Mouse (Mus musculus) splenic B cell, adult 2 months (primary cell): Measurements from ENCODE around the gene Kdm2b.

Experiments
- DNase-seq: peaks from one replicate; pipeline ENCODE4 v3.0.0-alpha.2; 2011; ENCODE audit warnings: low read depth, low spot score
- H3K27me3 ChIP-seq: 2 replicates; pipeline ENCODE4 v1.6.1; 2012; ENCODE audit warnings: mild to moderate bottlenecking, low read length, moderate library complexity, mixed read lengths; ENCODE audit not compliant: control insufficient read depth, poor library complexity, insufficient read depth, severe bottlenecking
- H3K36me3 ChIP-seq: 2 replicates; pipeline ENCODE4 v1.6.1; 2012; ENCODE audit warnings: mild to moderate bottlenecking, low read length, moderate library complexity, mixed read lengths; ENCODE audit not compliant: control insufficient read depth, poor library complexity, insufficient read depth, severe bottlenecking

Kdm2b gene

DNA sequence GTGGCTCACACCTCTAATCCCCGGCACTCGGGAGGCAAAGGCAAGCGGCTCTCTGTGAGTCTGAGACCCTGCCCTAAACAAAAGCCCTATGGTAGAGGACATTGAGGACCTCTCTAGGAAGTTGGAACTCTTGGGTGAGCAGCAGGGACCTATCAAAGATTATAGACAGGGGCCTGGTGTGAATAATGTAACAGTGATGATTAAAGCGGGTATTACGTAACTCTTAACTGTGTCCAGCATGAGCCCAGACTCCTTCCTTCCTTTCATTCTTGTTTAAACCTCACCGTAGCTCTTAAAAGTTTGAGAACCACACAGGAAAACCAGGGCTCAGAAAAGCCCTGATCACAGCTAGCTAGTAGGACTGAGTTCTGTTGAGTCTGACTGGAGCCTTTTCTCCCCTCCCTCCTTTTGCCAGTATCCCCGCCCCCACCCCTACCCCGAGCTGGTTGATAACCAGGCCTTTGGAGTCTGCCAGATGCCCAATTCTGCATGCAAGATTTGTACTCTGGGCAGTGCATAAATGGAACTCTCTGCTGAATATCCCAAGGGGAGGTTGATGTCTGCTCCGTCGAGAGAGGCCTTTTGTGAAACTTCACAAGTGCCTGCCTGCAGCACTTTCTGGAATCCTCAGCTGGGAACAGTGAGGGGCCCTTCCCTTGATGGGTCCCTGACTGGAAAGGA is 29.9 kb upstream of the Kdm2b start:
- DNase-seq = no peak
- Histone ChIP-seq H3K36me3 (no peaks in the 10 kb centered on the region; the same call in 1 of the 2 replicates), H3K27me3 (no peaks in the 10 kb centered on the region)

DNA sequence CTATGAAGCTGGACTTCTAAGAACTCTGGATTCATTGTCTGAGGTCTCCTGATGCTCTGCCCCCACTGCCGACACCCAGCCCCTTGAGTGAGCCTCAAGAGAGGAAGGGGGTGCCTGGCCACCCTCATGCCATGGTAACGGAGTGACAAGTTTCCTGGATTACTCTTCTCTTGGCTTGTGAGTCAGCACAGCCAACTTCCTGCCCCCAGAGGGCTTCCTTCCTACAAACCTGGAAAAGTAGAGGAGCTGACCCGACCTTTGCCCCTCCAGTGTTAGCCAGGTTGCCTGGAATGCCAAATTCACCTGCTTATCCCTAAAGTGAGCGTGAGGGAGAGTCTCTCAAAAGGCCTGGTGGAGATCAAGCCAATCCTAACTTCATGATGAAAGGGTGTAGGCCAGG is 27.9 kb upstream of the Kdm2b start:
- H3K27me3 ChIP-seq = no peaks in the 10 kb centered on the region
- no peak for DNase-seq
- H3K36me3 ChIP-seq = no peaks in the 10 kb centered on the region; the same call in 1 of the 2 replicates

DNA sequence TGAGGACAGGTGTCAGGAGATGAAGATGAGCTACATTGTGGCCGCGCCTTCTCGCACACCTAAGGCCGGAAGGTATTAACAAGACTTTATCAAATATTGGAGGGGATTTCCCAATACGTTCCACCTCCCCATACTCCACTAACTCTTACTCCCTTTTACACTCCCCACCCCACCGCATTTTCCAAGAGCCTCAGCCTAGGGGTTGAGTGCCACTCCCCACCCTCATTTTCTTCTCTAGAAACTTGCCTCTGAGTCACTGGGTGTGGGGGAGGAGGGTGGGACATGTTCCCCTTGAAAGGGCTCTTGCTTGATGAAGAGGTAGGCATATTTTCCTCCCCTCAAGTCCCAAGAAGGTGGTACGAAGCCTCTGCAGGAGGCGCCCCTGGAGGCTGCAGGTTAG is 26.3 kb upstream of the Kdm2b start:
- DNase-seq = peak; percentile 74

DNA sequence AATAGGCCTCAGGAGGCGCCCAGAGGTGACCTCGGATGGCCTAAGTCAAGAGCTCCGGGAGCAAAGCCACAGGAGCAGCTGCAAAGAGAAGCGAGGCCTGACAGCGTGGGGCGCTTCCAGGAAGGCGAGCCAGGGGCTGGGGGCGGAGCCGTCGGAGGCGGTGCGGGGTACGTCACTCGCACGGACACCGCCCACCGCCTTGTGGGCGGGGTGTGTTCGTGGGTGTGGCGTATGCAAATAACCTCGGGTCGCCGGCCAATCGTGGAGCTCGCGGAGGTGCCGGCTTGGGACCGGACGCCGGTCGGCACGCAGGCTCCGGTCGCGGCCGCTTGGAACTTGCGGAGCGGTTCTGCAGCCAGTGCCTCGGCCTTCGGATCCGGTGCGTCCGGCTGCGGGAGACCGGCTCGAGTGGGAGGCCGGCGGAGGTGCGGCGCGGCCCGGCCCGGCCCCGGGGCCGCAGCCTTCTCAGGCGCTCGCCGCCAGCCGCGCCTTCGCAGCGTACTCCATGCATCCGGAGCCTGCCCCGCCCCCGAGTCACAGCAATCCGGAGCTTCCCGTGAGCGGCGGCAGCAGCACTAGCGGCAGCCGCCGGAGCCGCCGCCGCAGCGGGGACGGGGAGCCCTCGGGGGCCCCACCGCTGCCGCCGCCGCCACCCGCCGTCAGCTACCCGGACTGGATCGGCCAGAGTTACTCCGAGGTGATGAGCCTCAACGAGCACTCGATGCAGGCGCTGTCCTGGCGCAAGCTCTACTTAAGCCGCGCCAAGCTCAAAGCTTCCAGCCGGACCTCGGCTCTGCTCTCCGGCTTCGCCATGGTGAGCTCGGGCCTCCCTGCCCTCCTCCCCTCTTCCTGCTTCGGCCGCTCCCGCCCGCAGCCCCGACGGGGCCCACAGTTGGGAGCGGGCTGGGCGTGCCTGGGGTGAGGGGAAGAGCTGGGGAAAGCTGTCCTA is 25.4 kb upstream of the Kdm2b start, which contains the start of gene Orai1:
Gene Orai1, plus strand, starts transcription at position 322 of the 949 bp plus-strand sequence.
- H3K36me3 ChIP-seq = no peaks in the 10 kb centered on the region; the same call in 1 of the 2 replicates
- H3K27me3 ChIP-seq = no peaks in the 10 kb centered on the region
- peak; percentile 98 for DNase-seq

More for the DNA sequence above, 26.3 kb upstream of the Kdm2b start:
- Histone ChIP-seq H3K36me3 (no peaks in the 10 kb centered on the region; the same call in 1 of the 2 replicates), H3K27me3 (no peaks in the 10 kb centered on the region)

DNA sequence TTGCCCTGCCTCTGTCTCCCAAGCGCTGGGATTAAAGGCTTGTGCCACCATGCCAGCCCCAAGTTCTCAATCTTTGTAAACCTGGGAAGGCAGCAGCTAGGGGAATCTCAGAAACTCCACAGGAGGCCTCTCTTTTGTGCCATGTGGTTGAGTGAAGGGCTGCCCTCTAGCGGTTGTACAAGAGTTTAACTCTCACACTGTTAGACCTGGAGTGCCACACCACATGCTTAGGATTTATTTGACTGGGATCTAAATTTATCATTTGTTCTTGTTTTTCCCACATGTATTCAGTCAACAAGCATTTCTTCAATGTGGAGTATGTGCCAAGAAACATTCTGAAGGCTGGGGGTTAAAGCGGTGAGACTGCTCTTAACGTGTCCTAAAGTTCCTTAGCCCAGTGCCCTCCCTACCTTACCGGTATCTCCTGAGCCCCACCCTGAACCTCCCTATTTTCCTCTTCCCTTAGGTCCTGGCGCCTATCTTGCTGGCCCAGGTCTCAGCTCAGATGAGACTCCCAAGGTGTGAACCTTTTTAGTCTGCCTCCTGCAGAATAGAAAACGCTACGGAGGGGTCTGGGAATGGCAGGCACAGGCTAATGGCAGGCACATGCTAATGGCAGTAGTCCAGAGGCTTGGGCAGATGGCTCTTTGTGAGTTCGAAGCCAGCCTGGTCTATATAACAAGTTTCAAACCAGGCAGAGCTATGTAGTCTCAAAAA is 24.1 kb upstream of the Kdm2b start:
- peak; percentile 83 for DNase-seq
- Histone ChIP-seq H3K36me3 (no peaks in the 10 kb centered on the region; the same call in 1 of the 2 replicates), H3K27me3 (no peaks in the 10 kb centered on the region)

DNA sequence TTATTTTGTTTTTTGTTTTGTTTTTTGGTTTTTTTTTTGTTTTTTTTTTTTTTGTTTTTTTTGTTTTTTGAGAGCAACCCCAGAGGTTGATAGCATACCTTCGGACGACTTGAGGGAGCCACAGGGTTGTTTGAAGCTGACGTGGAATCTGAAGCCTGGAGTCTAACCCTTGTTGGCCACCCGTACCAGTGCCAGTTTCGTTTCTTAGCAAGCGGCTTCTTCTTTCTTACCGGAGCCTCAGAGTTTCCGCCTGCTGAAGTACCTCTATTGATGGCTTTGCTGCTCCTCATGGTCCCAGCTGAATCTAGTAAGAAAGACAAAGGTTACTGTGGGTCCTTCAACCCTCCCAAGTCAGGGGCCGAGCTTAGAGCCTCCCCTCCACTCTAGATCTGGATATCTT is 22.1 kb upstream of the Kdm2b start:
- H3K36me3 ChIP-seq = no peaks in the 10 kb centered on the region
- no peak for DNase-seq
- H3K27me3 ChIP-seq = no peaks in the 10 kb centered on the region

DNA sequence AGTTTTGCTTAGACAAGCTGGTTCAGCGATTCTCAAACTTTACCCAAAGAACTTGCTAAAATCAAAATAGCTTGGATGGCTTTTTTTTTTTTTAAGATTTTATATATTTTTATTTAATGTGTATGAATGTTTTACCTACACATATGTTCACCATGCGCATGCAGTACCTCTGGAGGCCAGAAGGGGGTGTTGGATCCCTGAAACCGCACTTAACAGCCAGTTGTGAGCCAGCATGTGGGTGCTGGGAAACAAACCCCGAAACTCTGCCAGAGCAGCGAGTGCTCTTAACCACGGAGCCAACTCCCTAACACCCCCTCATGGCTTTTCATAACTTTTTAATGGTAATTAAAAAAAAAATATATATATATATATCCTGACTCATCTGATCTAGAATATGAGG is 21.2 kb upstream of the Kdm2b start:
- peak; percentile 42 for DNase-seq
- Histone ChIP-seq H3K27me3 (no peaks in the 10 kb centered on the region), H3K36me3 (no peaks in the 10 kb centered on the region)

DNA sequence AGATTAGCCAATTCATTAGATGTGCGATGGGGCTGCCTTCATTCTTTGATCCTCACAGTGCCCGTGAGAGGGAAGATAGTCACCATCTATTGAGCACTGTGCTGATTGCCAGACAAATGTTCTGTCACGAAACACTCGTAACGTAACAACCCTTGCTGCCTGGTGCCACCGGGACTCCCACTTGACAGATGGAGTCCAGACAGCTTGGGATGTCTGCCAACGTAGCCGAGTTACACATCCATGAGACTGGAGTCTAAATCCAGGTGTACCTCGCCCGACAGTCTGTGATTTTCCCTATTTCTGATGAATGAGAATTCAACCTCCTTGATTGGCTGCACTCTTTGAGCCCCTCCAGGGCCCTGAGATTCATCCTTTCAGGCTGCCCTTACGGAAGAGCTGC is 20.2 kb upstream of the Kdm2b start:
- no peaks in the 10 kb centered on the region for H3K36me3 ChIP-seq
- no peaks in the 10 kb centered on the region for H3K27me3 ChIP-seq
- no peak for DNase-seq

DNA sequence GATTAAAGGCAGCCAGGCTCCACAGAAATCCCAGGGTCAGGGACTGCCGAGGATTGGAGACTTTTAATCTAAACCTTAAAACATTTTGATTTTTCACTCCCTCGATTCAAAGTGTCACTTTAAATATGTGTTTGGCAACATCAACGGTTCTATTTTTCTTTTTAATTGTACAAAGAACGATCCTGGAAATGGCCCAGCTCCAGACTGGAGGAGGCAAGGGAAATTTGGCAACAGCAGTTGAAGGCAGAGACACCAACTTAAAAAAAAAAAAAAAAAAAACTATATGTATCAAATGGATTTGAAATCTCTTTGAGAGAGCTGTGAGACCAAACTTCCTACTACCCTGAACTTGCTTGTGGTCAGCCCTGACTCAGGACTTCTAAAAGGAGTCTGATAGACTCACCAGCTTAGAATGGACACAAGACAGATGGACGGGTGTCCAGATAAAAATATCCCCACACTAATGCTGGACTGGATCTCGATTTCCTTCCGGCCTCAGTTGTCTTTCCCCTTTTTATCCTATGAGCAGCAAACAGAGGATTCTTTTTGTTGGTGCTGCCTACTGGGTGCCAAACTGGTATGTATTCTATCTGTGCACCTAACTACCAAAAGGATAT is 19.4 kb upstream of the Kdm2b start:
- no peak for DNase-seq
- no peaks in the 10 kb centered on the region for H3K36me3 ChIP-seq
- H3K27me3 ChIP-seq = no peaks in the 10 kb centered on the region

DNA sequence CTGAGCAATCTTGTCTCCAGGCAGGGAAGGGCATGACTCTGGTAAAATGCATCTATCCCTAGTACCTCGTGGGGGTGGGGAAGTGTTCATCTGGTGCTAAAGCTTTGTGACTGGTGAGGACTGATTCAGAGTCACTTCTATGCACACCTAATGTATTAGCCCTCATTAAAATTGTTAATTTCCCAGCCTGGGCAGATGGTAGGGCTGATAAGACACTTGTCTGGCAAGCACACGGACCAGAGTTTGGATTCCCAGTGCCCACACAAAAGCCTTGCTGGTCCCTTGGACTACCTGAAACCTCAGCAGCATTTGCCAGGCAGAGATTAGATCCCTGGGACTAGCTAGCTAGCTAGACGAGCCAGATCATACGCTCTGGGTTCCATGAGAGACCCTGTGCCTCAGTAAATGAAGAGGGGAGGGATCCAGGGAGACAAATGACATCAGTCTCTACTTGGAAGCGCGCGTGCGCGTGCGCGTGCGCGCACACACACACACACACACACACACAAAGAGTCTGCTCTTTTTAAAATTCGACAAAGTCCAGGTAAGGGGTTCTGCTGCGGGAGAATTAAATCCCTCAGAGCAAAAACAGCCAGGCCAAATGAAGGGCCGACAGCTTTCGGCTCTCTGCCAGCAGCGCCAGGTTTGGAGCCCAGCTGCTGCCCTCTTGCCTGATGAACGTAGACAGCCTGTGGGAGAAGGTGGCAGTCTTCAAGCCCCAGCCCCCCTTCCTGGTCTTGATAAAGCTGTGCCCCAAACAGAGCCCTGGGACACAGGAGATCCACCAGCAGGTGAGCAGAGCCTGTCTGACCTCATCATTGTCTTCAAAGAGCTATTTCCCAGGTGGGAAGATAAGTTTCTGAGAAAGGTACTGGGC is 16.3 kb upstream of the Kdm2b start:
- DNase-seq = no peak
- H3K27me3 ChIP-seq = no peaks in the 10 kb centered on the region
- no peaks in the 10 kb centered on the region for H3K36me3 ChIP-seq

DNA sequence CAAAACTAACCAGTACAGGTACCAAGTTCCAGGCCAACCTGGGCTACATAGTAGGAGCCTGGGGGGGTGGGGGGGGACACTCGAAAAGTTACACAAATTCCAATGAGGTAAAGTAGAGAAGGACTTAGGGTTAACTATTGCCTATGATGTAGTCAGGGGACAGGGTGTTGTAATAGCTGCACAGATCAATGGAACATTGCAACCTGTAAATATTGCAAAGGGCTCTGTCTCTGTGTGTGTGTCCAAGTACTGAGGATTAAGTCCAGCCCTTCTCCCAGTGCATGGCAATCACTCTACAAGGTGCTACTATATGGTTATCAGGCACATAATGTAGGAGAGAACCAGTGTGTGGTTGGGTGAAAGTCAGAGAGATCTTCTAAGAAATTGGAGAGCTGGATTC is 11.3 kb upstream of the Kdm2b start:
- Histone ChIP-seq H3K27me3 (no peaks in the 10 kb centered on the region), H3K36me3 (no peaks in the 10 kb centered on the region)
- no peak for DNase-seq

DNA sequence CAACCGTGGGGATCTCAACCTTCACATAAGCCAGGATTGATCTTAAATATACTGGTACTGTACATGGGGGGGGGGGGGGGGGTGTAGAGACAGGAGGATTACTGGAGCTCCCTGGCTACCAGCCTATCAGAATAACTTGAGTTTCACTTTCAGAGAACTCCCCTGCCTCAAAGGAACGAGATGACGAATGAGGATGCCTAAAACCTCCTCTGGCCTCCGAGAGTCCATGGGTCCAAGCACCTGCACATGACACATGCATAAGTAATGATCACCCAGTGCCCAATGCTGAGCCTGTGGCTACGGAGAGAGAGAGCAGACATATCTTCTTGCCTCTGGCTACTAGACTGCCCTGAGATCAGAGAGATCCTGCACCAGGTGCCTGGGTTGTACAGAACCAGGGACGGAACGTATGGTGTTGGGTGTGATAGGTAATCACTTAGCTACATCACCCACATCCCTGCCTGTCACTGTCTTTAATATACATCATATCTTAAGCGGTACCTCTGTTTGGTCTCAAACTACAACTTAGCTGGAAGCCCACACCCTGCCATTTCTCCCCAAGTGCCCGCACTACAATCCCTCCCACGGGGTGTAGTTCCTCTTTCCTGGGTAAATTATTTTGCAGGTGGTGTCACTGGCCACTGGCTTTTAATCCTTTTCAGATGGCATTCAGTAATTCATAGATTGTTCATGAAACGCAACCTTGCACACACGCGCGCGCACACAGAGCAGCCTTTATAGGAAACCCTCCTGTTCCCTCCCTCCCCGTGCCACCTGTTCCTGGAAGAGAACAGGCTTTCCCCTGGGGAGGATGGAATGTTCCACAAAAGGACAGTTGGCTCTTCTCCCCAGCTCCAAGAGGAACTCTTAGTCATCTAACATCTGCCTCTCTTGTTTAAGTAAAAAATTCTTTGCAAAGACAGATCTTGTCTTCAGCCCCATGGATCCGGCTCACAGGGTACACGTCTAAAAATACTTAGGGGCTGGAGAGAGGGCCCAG is 7.9 kb upstream of the Kdm2b start:
- Histone ChIP-seq H3K27me3 (no peaks in the 10 kb centered on the region), H3K36me3 (no peaks in the 10 kb centered on the region)
- peak; percentile 30 for DNase-seq

DNA sequence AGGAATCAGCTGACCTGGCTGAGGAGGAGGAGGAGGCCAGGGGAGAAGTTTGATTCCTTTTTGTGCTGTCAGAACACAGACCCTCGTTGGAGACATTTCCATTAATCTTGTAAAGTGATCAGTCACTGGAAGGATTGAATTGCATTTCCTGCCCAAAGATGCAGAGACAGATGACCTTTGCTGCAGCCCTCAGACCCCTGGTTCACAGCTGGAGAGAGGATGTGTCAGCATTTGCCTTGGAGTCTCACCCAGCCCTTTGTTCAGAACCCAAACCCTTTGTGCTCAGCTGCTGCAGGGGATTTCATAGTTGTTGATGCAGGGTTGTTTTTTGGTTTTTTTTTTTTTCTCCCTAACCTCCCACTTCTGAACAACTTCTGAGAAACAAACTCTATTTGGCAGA is 5.3 kb upstream of the Kdm2b start:
- no peaks in the 10 kb centered on the region for H3K36me3 ChIP-seq
- no peaks in the 10 kb centered on the region for H3K27me3 ChIP-seq
- no peak for DNase-seq
